21 mouse cellular contexts compared by ENCODE assay signal in the genomic region with DNA sequence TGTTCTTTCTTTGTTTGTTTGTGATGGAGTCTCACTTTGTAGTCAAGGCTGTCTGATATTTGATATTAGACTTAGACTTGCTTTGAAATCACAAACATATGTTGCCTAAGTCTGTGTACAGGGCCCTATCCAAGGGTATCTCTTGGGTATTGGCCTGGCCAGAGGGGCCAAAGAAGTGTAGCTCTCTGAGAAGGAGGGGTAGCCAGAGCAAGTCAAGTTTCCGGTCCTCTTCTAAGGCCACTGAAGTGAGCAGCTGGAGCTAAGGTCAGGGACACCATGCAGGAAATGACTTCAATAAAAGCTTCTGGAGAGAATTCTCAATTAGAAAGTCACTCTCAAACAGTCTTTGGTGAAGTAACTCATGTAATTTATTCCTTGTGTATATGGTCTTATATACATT. TPM values are rescaled to one million over a fixed set of nuclear protein-coding genes. Genes with fewer than 3 reads are reported as not detected.
"Had no signal": no experiment of that assay in that cellular context is flagged by ENCODE, and none has a peak within 500 bp of the region (broad histone marks: within the 10 kb centered on the region; RNA-seq: fewer than 3 reads in every experiment).

No protein-coding gene starts in this region.

- DNase-seq: cerebellum, adult 2 months; cerebellum, adult 8-10 months; cerebellum, adult 9-10 months; cerebellum, adult 9-11 months; cerebellum, postnatal 10 days; cerebellum, postnatal 14 days; cerebellum, postnatal 25 days; cerebellum, postnatal 36 days; embryo, embryonic 11 days; forebrain, postnatal 0 days; gastrocnemius, adult 2 months; gastrocnemius, postnatal 10 days; gastrocnemius, postnatal 14 days; gastrocnemius, postnatal 25 days; gastrocnemius, postnatal 36 days; heart, adult 2 months had no signal

RNA-seq across cellular contexts. Expression of gene Serpinb9b, which starts 4.8 kb away (rescaled TPM):
- total RNA-seq: common myeloid progenitor, adult 5-6 weeks; gastrocnemius, adult 18-20 months; gastrocnemius, adult 2 months; gastrocnemius, adult 8-10 months; gastrocnemius, postnatal 10 days; gastrocnemius, postnatal 14 days; gastrocnemius, postnatal 25 days; gastrocnemius, postnatal 36 days; granulocyte monocyte progenitor cell, adult 5-6 weeks had no signal

RNA-seq across cellular contexts. Expression of gene Serpinb1b, which starts 56.0 kb away (rescaled TPM):
- total RNA-seq: common myeloid progenitor, adult 5-6 weeks; gastrocnemius, adult 18-20 months; gastrocnemius, adult 2 months; gastrocnemius, adult 8-10 months; gastrocnemius, postnatal 25 days; gastrocnemius, postnatal 36 days; granulocyte monocyte progenitor cell, adult 5-6 weeks; heart, adult 18-20 months; heart, adult 2 months had no signal
